Mouse (Mus musculus): ENCODE results near the gene Pik3r1. TPM values are rescaled to one million over a fixed set of nuclear protein-coding genes. Genes with fewer than 3 reads are reported as not detected.
A peak's percentile ranks its signal among the peaks of the same experiment; 100 is the strongest.

Pik3r1 gene
- polyA plus RNA-seq, 1 experiment from 2014 or later, result 24.9 TPM

DNA sequence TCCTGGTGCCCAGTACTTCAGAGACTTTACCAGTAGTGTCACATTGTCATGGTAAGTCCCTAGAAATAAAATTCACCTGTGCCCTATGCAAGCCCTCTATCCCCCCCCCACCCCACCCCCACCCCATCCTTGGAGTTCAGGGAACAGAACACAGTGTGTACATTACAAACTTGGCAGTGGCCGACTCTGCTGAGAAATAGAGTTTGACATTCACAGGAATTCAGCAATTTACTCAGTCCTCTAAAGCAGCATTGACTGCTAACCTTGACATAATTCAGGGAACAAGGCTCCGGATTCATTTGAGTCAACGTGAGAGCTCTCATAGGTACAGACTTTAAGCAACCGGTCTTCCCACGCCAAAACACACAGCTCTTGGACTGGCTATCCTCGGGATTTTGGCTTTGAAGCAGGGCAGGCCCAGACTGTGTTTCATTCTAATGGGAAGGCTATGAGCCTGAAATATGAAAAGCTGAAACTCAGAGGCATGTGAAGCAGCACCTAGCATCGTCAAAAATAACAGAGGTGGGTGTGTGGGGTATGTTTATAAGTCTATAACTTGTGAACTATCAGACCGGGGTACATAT is 21.9 kb downstream of the Pik3r1 start:
- H3K9me3 ChIP-seq (replicated peaks; ENCODE audit: control insufficient read depth, low read length), result no peaks in the 10 kb centered on the region
- H3K9ac ChIP-seq (ENCODE audit: low read length), result no peak overlapping the region
- no peaks in the 10 kb centered on the region for H3K36me3 ChIP-seq (ENCODE audit: control insufficient read depth, insufficient read depth)
- H3K27ac ChIP-seq (ENCODE audit: low read length), result no peak overlapping the region
- H3K4me2 ChIP-seq (ENCODE audit: low read depth, low read length), result no peak overlapping the region
- peaks cover 22% of the 10 kb centered on the region for H3K4me1 ChIP-seq (ENCODE audit: control insufficient read depth, insufficient read depth, low read length)
- no peaks in the 10 kb centered on the region for H3K27me3 ChIP-seq (ENCODE audit: control insufficient read depth, insufficient read depth, low read length)
- ATAC-seq (replicated peaks; ENCODE audit: extremely low read depth, insufficient read depth, low FRiP score), result no peak
- H3K4me3 ChIP-seq (ENCODE audit: low read length), result no peak overlapping the region
- 78% methylated on average over 8 of the region's 8 CpGs for WGBS

DNA sequence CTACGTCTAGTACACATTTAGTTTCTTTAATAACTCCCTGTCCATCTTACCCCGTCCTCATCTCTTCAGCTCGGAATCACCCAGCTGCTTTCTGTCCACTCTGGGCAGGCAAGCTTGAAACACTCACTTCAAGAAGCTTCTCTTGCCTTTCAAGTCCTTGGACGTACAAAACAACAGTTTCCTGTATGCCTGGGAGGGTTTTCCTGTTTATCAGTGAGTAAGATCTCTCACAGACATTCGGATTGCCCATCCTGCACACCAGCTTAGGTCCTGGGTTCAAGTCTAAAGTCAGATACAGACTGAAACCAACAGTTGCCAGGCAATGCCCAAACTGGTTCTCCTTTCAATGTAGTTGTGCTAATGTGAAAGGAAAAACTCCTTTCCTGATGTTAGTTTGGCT is 23.1 kb downstream of the Pik3r1 start:
- no peaks in the 10 kb centered on the region for H3K27me3 ChIP-seq (ENCODE audit: control insufficient read depth, insufficient read depth, low read length)
- no peak overlapping the region for H3K9ac ChIP-seq (ENCODE audit: low read length)
- no peak for ATAC-seq (replicated peaks; ENCODE audit: extremely low read depth, insufficient read depth, low FRiP score)
- no peak overlapping the region for H3K27ac ChIP-seq (ENCODE audit: low read length)
- no peak overlapping the region for H3K4me2 ChIP-seq (ENCODE audit: low read depth, low read length)
- no peaks in the 10 kb centered on the region for H3K36me3 ChIP-seq (ENCODE audit: control insufficient read depth, insufficient read depth)
- peaks cover 22% of the 10 kb centered on the region for H3K4me1 ChIP-seq (ENCODE audit: control insufficient read depth, insufficient read depth, low read length)
- no peak overlapping the region for H3K4me3 ChIP-seq (ENCODE audit: low read length)
- whole genome bisulfite sequencing, result 40% methylated on average over 5 of the region's 5 CpGs
- H3K9me3 ChIP-seq (replicated peaks; ENCODE audit: control insufficient read depth, low read length), result no peaks in the 10 kb centered on the region

DNA sequence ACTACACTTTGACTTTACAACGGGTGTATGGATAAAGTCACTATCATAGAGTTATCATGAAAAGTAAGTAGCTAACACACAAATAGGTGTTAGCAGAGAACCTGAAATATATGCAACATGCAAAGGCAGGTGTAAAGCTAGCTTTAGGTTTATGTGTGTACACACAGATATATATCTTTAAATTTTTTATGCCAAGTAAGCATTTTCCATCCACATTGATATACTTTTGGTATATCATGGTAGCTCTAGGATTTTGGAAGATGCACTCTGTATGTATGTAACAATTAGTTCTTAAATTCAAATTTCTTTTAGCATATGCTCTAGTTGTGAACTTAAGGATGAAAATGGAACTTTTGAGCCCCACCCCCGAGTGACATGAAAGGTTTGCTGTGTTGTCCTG is 24.0 kb downstream of the Pik3r1 start:
- Histone ChIP-seq H3K9ac (ENCODE audit: low read length) (no peak overlapping the region), H3K4me3 (ENCODE audit: low read length) (no peak overlapping the region), H3K4me1 (ENCODE audit: control insufficient read depth, insufficient read depth, low read length) (peaks cover 26% of the 10 kb centered on the region), H3K4me2 (ENCODE audit: low read depth, low read length) (no peak overlapping the region), H3K9me3 (replicated peaks; ENCODE audit: control insufficient read depth, low read length) (no peaks in the 10 kb centered on the region), H3K36me3 (ENCODE audit: control insufficient read depth, insufficient read depth) (no peaks in the 10 kb centered on the region), H3K27me3 (ENCODE audit: control insufficient read depth, insufficient read depth, low read length) (no peaks in the 10 kb centered on the region), H3K27ac (ENCODE audit: low read length) (no peak overlapping the region)
- no peak for ATAC-seq (replicated peaks; ENCODE audit: extremely low read depth, insufficient read depth, low FRiP score)
- 63% methylated on average over 2 of the region's 2 CpGs for WGBS

DNA sequence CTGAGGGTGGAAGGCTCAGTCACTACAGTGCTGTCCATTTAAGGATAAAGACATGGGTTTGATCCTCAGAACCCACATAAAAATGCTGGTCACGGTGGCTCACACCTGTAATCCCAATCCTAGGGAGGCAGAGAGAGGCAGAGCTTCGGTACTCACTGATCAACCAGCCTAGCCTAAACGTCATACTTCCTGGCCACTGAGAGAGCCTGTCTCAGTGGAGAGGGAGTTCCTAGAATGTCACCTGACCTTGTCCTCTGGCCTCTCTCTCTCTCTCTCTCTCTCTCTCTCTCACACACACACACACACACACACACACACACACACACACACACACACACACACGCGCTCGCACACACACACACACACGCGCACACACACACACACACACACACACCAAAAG is 24.8 kb downstream of the Pik3r1 start:
- peaks cover 26% of the 10 kb centered on the region for H3K4me1 ChIP-seq (ENCODE audit: control insufficient read depth, insufficient read depth, low read length)
- H3K4me3 ChIP-seq (ENCODE audit: low read length), result no peak overlapping the region
- no peak overlapping the region; the same call in 1 of the 2 replicates for H3K27ac ChIP-seq (ENCODE audit: low read length)
- no peak overlapping the region for H3K4me2 ChIP-seq (ENCODE audit: low read depth, low read length)
- no peaks in the 10 kb centered on the region for H3K9me3 ChIP-seq (replicated peaks; ENCODE audit: control insufficient read depth, low read length)
- no peaks in the 10 kb centered on the region for H3K36me3 ChIP-seq (ENCODE audit: control insufficient read depth, insufficient read depth)
- no peak overlapping the region for H3K9ac ChIP-seq (ENCODE audit: low read length)
- no peaks in the 10 kb centered on the region for H3K27me3 ChIP-seq (ENCODE audit: control insufficient read depth, insufficient read depth, low read length)
- 64% methylated on average over 5 of the region's 8 CpGs for WGBS
- no peak for ATAC-seq (replicated peaks; ENCODE audit: extremely low read depth, insufficient read depth, low FRiP score)

DNA sequence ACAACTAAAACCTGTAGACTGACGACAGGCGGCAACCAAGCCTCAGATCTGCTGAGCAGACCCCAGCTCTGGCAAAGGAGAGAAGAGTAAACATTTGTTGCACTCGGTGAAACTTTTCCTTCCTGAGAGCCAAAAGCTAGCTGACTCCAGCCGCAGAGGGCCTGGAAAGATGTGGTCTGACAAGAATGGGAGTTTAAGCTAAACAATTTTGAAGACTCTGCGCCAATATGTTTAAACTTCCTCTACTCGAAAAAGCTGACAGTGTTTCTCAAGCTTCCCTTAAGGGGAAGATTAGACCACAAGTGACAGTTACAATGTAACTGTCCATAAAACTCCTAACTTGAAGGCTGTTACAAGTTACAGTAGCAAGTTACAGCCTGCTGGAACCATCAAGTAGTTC is 25.4 kb downstream of the Pik3r1 start:
- H3K36me3 ChIP-seq (ENCODE audit: control insufficient read depth, insufficient read depth), result no peaks in the 10 kb centered on the region
- 51% methylated on average over 6 of the region's 6 CpGs for WGBS
- no peak overlapping the region for H3K9ac ChIP-seq (ENCODE audit: low read length)
- H3K4me1 ChIP-seq (ENCODE audit: control insufficient read depth, insufficient read depth, low read length), result peaks cover 26% of the 10 kb centered on the region
- no peaks in the 10 kb centered on the region for H3K9me3 ChIP-seq (replicated peaks; ENCODE audit: control insufficient read depth, low read length)
- ATAC-seq (replicated peaks; ENCODE audit: extremely low read depth, insufficient read depth, low FRiP score), result no peak
- no peak overlapping the region for H3K4me2 ChIP-seq (ENCODE audit: low read depth, low read length)
- H3K27me3 ChIP-seq (ENCODE audit: control insufficient read depth, insufficient read depth, low read length), result no peaks in the 10 kb centered on the region
- no peak overlapping the region for H3K4me3 ChIP-seq (ENCODE audit: low read length)
- H3K27ac ChIP-seq (ENCODE audit: low read length), result peak overlapping the region; percentile 56

DNA sequence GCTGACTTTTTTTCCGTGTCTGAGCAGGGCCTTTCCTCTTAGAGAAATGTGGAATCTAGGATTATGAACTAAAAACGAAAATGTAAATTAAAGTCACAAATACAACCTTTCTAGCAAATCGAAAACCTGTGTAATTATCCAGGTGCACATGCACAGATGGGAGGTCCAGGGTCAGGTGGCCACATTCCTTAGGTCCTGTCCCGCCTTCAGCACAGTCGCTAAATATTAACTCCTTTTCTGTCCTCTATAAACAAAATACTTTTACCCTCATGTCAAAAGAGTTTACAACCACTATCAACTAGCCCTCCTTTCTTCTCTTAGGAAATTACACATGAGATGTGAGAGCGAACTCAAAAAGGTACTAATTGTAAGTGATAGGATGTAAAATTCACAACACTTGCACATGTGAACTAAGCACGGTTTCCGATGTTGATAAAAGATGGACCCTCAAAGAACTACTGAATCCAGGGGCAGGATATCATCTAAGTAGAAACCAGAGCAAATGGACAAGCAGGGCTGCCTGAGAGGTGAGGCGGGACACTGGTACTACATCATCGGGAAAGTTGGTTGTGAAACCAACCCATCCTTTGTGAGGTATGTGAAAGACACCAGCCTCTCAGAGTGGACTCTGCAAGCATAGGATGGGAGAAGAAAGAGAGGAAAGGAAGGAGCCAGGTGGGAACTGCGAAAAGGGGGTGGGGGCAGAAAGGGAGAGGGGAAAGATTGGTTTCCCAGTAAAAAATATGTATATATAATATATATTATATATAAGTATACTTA is 26.3 kb downstream of the Pik3r1 start:
- no peak for ATAC-seq (replicated peaks; ENCODE audit: extremely low read depth, insufficient read depth, low FRiP score)
- Histone ChIP-seq H3K27ac (ENCODE audit: low read length) (no peak overlapping the region), H3K9ac (ENCODE audit: low read length) (no peak overlapping the region), H3K4me1 (ENCODE audit: control insufficient read depth, insufficient read depth, low read length) (peaks cover 29% of the 10 kb centered on the region), H3K27me3 (ENCODE audit: control insufficient read depth, insufficient read depth, low read length) (no peaks in the 10 kb centered on the region), H3K36me3 (ENCODE audit: control insufficient read depth, insufficient read depth) (no peaks in the 10 kb centered on the region), H3K9me3 (replicated peaks; ENCODE audit: control insufficient read depth, low read length) (no peaks in the 10 kb centered on the region), H3K4me3 (ENCODE audit: low read length) (no peak overlapping the region), H3K4me2 (ENCODE audit: low read depth, low read length) (no peak overlapping the region)
- 86% methylated on average over 11 of the region's 11 CpGs for WGBS

DNA sequence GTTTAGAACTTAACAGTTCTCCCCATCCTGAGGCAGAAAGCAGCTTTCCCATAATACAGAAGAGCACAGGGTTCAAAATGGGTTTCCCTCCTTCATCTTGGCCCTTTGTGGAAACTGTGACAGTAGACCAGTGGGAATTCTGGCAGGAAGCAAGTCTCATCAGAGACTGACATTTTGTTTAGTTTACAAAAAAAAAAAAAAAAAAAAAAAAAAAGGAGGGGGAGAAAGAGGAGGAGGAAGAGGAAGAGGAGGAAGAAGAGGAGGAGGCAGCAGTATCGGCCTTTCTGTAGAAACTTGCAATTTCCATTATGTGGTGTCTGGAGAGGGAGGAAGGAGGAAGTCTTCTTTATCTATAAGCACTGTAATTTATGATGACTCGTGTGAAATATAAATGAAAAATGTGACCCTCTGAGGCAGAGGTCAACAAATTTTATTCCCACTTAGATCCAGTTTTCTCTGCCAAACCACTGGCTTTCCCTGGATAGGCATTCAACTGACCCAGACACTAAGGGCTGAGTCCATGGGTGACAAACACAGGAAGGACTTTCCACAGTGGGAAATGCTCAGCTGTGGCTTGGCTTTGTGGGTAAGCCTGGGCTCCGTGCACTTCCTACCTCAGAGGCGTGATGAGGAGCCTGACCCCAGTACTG is 28.2 kb downstream of the Pik3r1 start:
- Histone ChIP-seq H3K4me2 (ENCODE audit: low read depth, low read length) (no peak overlapping the region), H3K4me3 (ENCODE audit: low read length) (no peak overlapping the region), H3K4me1 (ENCODE audit: control insufficient read depth, insufficient read depth, low read length) (peaks cover 29% of the 10 kb centered on the region), H3K27ac (ENCODE audit: low read length) (no peak overlapping the region), H3K36me3 (ENCODE audit: control insufficient read depth, insufficient read depth) (no peaks in the 10 kb centered on the region), H3K9ac (ENCODE audit: low read length) (no peak overlapping the region), H3K27me3 (ENCODE audit: control insufficient read depth, insufficient read depth, low read length) (no peaks in the 10 kb centered on the region), H3K9me3 (replicated peaks; ENCODE audit: control insufficient read depth, low read length) (no peaks in the 10 kb centered on the region)
- 56% methylated on average over 4 of the region's 4 CpGs for WGBS
- no peak for ATAC-seq (replicated peaks; ENCODE audit: extremely low read depth, insufficient read depth, low FRiP score)

DNA sequence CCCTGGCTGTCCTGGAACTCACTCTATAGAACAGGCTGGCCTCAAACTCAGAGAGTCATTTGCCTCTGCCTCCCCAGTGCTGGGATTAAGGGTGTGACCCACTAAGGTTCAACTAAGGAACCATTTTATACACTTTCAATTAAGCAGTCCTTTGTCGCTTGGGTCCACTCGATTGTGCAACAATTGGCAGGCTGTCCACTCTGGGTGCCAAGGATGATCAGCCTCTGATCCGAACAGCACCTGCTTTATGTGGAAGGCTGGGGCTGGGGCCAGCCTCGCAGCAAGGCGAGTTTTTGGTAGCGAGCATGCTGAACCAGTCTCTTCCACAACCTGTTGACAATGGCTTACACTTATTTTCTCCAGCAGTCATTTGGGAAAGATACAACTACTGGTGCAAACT is 29.2 kb downstream of the Pik3r1 start:
- Histone ChIP-seq H3K4me1 (ENCODE audit: control insufficient read depth, insufficient read depth, low read length) (peaks cover 22% of the 10 kb centered on the region), H3K4me3 (ENCODE audit: low read length) (no peak overlapping the region), H3K36me3 (ENCODE audit: control insufficient read depth, insufficient read depth) (no peaks in the 10 kb centered on the region), H3K4me2 (ENCODE audit: low read depth, low read length) (no peak overlapping the region), H3K27ac (ENCODE audit: low read length) (no peak overlapping the region), H3K27me3 (ENCODE audit: control insufficient read depth, insufficient read depth, low read length) (no peaks in the 10 kb centered on the region), H3K9me3 (replicated peaks; ENCODE audit: control insufficient read depth, low read length) (no peaks in the 10 kb centered on the region), H3K9ac (ENCODE audit: low read length) (no peak overlapping the region)
- WGBS, result 82% methylated on average over 6 of the region's 6 CpGs
- no peak for ATAC-seq (replicated peaks; ENCODE audit: extremely low read depth, insufficient read depth, low FRiP score)

Measured in heart, embryonic 16.5 days (tissue).